Mouse (Mus musculus): ENCODE results near the gene Kdm2b.

Gene Kdm2b

DNA sequence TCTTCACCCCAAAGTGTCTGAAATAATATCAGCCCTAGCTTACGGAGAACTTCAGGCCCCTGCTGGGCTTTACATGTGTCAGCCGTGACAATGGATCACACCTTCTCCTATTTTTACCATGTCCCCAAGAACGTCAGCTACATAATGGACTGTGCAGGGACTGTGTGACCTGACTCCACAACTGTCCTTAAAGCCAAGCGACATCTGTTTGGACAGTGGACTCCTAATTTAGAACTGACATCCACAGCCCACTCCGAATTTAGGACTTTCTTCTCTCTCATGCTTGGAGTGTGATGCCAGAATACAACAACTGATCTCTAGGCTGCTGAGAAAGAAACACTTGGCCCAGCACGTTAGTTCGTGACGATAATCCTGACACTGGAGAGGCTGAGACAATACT lies 62.5 kb downstream of the Kdm2b start:
- no peak for DNase-seq (ENCODE audit: low read depth, low spot score)

DNA sequence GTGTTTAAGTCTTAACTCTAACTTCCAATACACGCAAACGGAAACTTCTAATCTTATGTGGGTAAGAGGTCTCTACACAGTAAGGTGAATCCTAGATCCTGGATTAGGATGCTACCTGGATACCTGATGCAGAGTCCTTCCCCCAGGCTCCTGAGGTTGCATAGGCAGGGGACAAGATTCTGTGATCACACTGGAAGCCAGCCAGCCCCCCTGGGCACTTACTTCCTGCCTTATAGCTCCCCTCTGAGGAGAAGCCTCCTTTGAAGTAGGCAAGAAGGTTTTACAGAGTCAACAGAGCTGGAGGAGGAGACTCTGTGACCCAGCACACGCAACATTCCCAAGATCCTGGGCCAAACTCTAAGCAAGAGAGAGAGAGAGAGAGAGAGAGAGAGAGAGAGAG lies 63.3 kb downstream of the Kdm2b start:
- no peak for DNase-seq (ENCODE audit: low read depth, low spot score)

DNA sequence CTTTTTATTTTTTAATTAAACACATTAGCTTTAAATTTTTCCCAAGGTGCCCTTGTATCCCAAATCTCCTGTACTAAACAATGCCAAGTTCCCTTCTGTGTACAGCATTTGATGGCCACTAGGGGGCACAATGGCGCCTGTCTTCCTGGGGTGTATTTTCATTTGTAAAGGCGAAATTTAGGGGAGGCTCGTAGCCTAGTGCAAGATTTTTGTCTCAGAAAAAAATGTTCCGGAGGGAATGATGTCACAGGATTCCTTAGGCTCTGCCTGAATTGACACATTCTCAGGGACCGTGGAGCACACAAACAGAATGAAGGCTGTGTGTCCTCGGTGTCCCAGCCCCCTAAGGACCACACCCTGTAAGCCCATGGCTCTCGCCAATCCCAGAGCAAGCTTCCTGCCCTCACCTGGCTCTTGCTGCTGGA lies 64.1 kb downstream of the Kdm2b start:
- peak; percentile 85 for DNase-seq (ENCODE audit: low read depth, low spot score)

GRCm38 (mm10) chr5:122923871-122924465 lies 65.7 kb downstream of the Kdm2b start:
- DNase-seq (ENCODE audit: low read depth, low spot score) = no peak

GRCm38 (mm10) chr5:122921941-122922340 lies 67.7 kb downstream of the Kdm2b start:
- peak; percentile 59 for DNase-seq (ENCODE audit: low read depth, low spot score)

DNA sequence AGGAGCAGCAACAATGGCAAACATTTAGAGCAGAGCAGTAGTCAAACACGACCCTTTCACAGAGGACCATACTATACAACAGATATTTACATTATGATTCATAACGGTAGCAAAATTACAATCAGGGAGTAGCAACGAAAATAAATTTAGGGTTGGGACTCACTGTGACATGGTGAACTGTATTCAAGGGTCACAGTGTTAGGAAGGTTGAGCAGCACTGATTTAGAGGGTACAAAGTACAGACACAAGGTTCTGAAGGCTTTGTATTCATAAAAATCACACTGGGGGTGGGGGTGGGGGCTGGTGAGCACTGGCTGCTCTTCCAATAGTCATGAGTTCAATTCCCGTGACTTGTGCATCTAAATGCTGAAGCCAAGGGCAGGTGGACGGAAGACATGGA lies 69.1 kb downstream of the Kdm2b start:
- no peak for DNase-seq (ENCODE audit: low read depth, low spot score)

DNA sequence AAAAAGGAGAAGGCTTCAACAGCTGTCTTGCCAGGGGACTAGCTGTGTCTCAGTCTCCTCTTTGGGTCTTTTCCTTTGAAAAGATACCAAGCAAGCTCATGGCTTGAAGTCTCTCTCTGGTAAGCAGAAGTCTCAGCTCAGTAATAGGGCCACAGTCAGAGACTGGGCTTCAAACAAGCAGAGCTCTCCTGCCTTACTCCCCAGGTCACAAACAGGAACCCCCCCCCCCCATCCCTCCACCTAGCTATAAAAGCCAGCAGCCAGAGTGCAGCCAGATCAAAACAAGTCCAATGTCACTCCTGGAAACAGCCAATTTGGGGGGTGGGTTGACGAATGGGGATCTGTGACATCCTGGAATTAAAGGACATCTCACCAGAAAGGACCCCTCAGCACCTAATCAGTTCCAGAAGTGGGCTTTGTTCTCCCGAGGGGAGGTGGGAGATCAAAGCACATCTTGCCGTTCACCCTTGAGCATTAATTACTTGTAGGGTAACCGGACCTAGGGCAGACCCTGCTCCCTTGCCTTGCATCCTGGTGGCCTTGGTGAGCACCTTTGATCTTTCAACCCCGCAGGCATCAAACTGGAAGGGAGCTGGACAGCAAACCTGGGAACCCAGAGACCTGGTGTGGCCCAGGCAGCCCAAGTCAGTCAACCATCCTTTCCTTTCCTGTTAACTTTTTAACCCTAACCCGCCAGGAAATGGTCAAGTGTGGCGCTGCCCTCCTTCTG lies 71.5 kb downstream of the Kdm2b start:
- peak; percentile 60 for DNase-seq (ENCODE audit: low read depth, low spot score)

DNA sequence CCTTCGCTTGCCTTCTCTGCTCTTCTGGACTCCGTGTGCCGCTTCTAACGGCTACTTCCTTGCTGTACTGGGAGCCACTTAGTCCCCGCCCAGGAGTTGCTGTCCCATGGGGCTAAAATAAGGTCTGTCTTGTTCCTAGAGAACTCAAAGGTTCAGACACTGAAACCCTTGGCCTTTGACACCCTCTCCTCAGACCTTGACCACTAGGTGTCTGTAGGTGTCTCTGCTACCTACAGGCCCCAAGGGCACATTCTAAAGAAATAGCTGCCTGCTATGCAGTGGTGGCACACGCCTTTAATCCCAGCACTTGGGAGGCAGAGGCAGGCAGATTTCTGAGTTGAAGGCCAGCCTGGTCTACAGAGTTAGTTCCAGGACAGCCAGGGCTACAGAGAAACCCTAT lies 73.5 kb downstream of the Kdm2b start:
- peak; percentile 76 for DNase-seq (ENCODE audit: low read depth, low spot score)

GRCm38 (mm10) chr5:122912863-122913262 lies 76.8 kb downstream of the Kdm2b start:
- peak; percentile 87 for DNase-seq (ENCODE audit: low read depth, low spot score)

GRCm38 (mm10) chr5:122909481-122909880 lies 80.1 kb downstream of the Kdm2b start:
- DNase-seq (ENCODE audit: low read depth, low spot score) = no peak

DNA sequence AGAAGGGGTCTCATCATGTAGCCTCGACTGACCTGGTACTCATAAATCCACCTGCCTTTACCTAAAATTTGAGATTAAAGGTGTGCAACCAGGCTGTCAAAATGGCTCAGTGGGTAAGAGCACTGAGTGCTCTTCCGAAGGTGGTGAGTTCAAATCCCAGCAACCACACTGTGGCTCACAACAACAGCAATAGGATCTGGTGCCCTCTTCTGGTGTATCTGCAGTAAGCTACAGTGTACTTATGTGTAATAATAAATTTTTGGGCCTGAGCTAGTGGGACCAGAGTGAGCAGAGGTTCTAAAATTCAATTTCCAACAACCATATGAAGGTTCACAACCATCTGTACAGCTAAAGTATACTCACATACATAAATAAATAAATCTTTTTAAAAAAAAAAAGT lies 81.6 kb downstream of the Kdm2b start:
- no peak for DNase-seq (ENCODE audit: low read depth, low spot score)

DNA sequence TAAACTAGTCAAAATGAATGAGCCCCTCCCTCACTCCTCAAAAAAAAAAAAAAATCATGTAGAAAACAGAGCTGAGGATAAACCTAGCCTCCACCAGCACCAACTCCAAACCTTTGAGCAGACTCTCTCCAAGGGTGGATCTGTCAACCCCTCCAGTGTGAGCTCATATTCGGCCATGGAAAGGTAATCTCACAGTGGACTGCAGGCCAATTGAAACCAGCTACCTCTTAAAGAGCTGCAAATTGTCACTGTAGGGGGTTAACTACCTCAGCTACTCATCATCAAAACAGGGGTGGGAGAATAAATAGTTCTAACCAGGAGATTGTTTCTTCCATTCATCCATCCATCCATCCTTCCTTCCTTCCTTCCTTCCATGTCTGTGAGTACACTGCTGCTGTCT lies 82.4 kb downstream of the Kdm2b start:
- no peak for DNase-seq (ENCODE audit: low read depth, low spot score)

DNA sequence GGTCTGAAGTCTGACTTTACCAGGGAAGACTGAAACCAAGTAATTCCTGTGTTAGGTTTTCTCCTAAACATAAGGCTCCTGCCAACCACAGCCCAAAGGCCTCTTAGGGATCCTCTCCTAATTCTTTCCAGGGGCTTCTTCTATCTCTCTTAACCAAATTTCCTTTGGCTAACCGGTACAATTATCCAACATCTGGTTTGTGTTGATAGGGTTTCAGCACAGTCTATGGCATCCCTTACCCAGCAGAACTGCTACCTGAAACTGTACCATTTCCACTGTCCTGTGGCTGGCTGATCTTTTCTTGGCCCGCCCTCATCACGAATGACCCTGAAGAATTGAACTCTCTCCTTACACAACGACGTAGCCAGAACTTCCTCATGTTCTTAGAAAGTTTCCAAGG lies 86.5 kb downstream of the Kdm2b start:
- no peak for DNase-seq (ENCODE audit: low read depth, low spot score)

DNA sequence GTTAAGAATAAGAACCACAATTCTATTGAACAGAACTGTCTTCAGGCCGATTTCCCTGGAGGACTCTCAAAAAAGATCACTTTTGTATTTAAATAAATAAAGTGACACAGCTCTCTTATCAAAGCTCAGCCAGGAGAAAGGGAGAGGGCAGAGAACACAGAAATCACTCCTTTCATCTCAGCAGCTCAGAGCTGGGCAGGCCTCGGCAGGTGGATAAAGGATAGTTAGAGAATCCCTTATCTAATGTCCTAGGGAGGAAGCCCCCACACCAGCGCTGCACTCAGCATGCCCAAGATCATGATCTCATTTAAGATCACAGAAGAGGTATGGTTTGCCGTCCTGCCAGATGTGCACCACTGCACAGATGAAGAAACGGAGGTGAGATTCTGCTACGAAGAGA lies 87.4 kb downstream of the Kdm2b start:
- no peak for DNase-seq (ENCODE audit: low read depth, low spot score)

- no peak for DNase-seq (ENCODE audit: low read depth, low spot score)
Measured at GRCm38 (mm10) chr5:122901666-122902065, 88.0 kb downstream of the Kdm2b start.

- DNase-seq (ENCODE audit: low read depth, low spot score) = no peak
Measured at GRCm38 (mm10) chr5:122901179-122901578, 88.4 kb downstream of the Kdm2b start.

DNA sequence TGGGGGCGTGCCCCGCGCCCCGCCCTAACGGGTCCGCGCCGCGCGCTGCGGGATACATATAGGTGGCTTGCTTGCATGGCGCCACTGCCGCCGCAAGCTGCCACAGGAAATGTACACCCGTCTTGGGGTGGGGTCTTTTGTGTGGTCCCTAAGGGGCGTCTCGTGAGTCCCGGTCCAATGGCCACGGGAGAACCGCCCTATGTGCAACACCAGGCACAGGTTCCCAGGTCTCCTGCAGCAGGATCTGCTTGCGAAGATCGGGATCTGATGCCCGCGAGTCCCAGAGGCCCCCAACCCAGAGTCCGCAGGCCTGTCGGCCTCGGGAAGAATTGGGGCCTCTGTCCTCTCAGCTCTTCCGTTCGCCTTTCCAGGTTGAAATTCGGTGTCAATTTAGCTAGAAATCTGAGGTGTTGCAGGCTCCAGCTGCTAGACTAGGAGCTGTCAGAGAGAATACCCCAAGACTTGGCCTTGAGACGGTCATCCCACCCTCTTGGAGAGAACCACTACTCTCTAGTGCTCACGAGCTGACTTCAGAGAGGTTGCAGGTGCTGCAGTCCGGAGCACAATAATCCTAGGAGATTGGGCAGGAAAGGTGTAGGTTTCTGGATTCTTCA lies 89.0 kb downstream of the Kdm2b start:
- no peak for DNase-seq (ENCODE audit: low read depth, low spot score)

- DNase-seq (ENCODE audit: low read depth, low spot score) = peak; percentile 94
Measured at GRCm38 (mm10) chr5:122899777-122900557, 89.7 kb downstream of the Kdm2b start.

DNA sequence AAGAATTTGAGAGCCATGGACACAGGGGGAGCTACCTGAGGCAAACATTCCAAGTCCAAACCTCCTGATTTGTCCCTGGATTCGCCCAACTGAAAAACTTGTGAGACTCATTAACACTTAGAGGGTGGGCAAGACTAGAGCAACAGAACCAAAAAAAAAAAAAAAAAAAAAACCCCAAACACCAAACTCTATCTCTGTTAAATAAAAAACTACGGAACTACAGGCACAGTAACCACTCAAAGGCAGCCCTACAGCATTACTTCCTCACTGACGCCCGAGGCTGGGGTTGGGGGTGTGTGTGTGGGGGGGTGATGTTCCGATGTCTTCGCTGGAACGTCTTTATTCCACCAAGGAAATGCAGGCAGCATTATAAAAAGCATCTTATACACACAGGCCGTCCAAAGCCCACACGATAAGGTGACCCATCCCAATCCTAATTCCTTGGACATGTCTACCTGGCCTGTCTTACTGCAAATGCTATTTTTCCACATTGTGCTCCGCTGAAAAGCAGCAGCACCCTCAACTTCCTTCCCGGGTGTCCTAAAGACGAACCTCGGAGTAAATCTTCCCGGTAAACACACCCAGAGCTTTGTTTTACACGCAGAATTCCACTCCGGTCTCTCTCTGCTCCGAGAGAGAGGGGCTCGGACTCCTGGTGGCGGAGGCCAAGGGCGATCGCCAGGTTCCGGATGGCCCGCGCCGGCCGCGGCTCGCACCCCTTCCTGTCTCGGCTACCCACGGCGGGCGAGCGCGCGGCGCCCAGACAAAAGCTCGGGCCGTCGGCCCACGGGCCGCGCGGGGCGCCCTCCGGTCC lies 90.5 kb downstream of the Kdm2b start:
- no peak for DNase-seq (ENCODE audit: low read depth, low spot score)

DNA sequence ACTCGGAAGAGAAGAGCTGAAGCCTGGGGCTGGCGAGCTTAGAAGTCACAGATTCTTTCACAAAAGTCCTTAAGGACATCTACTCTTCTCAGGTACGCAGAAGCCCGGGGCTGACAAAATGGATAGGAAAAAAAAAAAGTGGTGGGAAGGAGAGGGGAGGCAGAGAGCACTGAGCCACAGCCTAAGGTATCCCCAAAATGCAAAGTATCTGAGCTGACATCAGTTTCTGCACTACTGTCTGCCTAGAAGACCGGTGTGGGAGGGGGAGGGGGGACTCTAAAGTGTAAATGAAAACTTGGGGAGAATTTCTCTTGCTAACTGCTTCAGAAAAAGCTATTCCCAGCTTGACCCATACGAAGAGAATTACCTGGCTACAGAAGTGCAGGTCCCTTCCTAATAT lies 91.5 kb downstream of the Kdm2b start:
- DNase-seq (ENCODE audit: low read depth, low spot score) = no peak

GRCm38 (mm10) chr5:122894821-122895220 lies 94.8 kb downstream of the Kdm2b start:
- no peak for DNase-seq (ENCODE audit: low read depth, low spot score)
